7 mouse cellular contexts compared by ENCODE assay signal in genomic region chr12:76196709-76197054, GRCm38 (mm10). TPM values are rescaled to one million over a fixed set of nuclear protein-coding genes. Genes with fewer than 3 reads are reported as not detected.
DNase-seq lines count a peak whose midpoint lies in the region; ATAC-seq lines count a peak whose summit lies in the region.

No protein-coding gene starts in this region.

- ATAC-seq in intestine, embryonic 14.5 days (replicated peaks; ENCODE audit: low FRiP score, low TSS enrichment, low read depth) = peak; percentile 67
- peak; percentile 72 for ATAC-seq in megakaryocyte-erythroid progenitor cell, adult 5-6 weeks (replicated peaks; ENCODE audit: low FRiP score, low TSS enrichment, poor library complexity, severe bottlenecking)

- H3K27me3 ChIP-seq in intestine, embryonic 14.5 days (replicated peaks; ENCODE audit: control insufficient read depth, insufficient read depth, low read length) = no peaks in the 10 kb centered on the region

- H3K4me1 ChIP-seq in intestine, embryonic 14.5 days (replicated peaks; ENCODE audit: control insufficient read depth, insufficient read depth, low read length) = peaks cover 6% of the 10 kb centered on the region; the same call in 1 of the 2 replicates

- H3K9ac ChIP-seq in intestine, embryonic 14.5 days (ENCODE audit: low read length) = peak overlapping the region; percentile 38

- WGBS in intestine, embryonic 14.5 days = 9% methylated on average over 6 of the region's 6 CpGs

- H3K27ac ChIP-seq in intestine, embryonic 14.5 days (ENCODE audit: low read depth) = no peak overlapping the region

- intact Hi-C loops in left cerebral cortex, postnatal 10 days (cut with DNase I) = loop anchor here (5.0 kb wide), 1 partner anchor 409 kb away; no protein-coding TSS in a partner anchor

- no peaks in the 10 kb centered on the region for H3K9me3 ChIP-seq in intestine, embryonic 14.5 days (ENCODE audit: control insufficient read depth, low read length)

- H3K4me2 ChIP-seq in intestine, embryonic 14.5 days (ENCODE audit: low read length) = peak overlapping the region; percentile 93

- DNase-seq in adrenal gland, adult 18-20 months (ENCODE audit: low spot score in 2 of 2) = peak; percentile 62 to 65
- DNase-seq in embryo, embryonic 10.5 days (ENCODE audit: low spot score) = peak; percentile 95
- DNase-seq in gastrocnemius, postnatal 25 days = peak; percentile 48
- peak; percentile 92 for DNase-seq in intestine, embryonic 14.5 days (ENCODE audit: low spot score)
- peak; percentile 55 to 78 for DNase-seq in left cerebral cortex, postnatal 10 days (ENCODE audit: extremely low spot score in 1 of 2, low spot score in 2 of 2)
- DNase-seq in right cerebral cortex, postnatal 25 days = peak; percentile 68

- H3K36me3 ChIP-seq in intestine, embryonic 14.5 days (ENCODE audit: control insufficient read depth, insufficient read depth, low read length) = no peaks in the 10 kb centered on the region

- H3K4me3 ChIP-seq in intestine, embryonic 14.5 days (ENCODE audit: low read depth, low read length) = peak overlapping the region; percentile 36

RNA-seq across cellular contexts. Expression of gene Esr2, which starts 19.6 kb away (rescaled TPM):
- under 1 TPM in 1 of 2 experiments, not detected in 1; 0.20 TPM for total RNA-seq in adrenal gland, adult 18-20 months (2021)
- not detected for total RNA-seq in gastrocnemius, postnatal 25 days (2021)
- polyA plus RNA-seq in intestine, embryonic 14.5 days (2014; fragmentation: Nextera tagmentation; extraction: Ambion mirVana) = not detected in 2 replicates
- under 1 TPM; 0.15 to 0.20 TPM for total RNA-seq in left cerebral cortex, postnatal 10 days (2021)
- not detected in 2 replicates for total RNA-seq in megakaryocyte-erythroid progenitor cell, adult 5-6 weeks (2014; fragmentation: Nextera tagmentation)
- total RNA-seq in megakaryocyte-erythroid progenitor cell, adult 5-6 weeks (2017) = not detected in 2 replicates

RNA-seq across cellular contexts. Expression of gene Tex21, which starts 49.9 kb away (rescaled TPM):
- not detected for total RNA-seq in adrenal gland, adult 18-20 months (2021)
- not detected for total RNA-seq in gastrocnemius, postnatal 25 days (2021)
- polyA plus RNA-seq in intestine, embryonic 14.5 days (2014; fragmentation: Nextera tagmentation; extraction: Ambion mirVana) = not detected in 2 replicates
- not detected for total RNA-seq in left cerebral cortex, postnatal 10 days (2021)
- 2.0 TPM in 1 of 2 replicates, not detected in the other for total RNA-seq in megakaryocyte-erythroid progenitor cell, adult 5-6 weeks (2014; fragmentation: Nextera tagmentation)
- total RNA-seq in megakaryocyte-erythroid progenitor cell, adult 5-6 weeks (2017) = 1.9 and 2.9 TPM in 2 replicates

RNA-seq across cellular contexts. Expression of gene Mthfd1, which starts 58.4 kb away (rescaled TPM):
- 10 to 100 TPM; 30.9 to 47.3 TPM for total RNA-seq in adrenal gland, adult 18-20 months (2021)
- 10 to 100 TPM; 28.0 to 30.2 TPM for total RNA-seq in gastrocnemius, postnatal 25 days (2021)
- polyA plus RNA-seq in intestine, embryonic 14.5 days (2014; fragmentation: Nextera tagmentation; extraction: Ambion mirVana) = 98.8 and 101 TPM in 2 replicates
- total RNA-seq in left cerebral cortex, postnatal 10 days (2021) = 10 to 100 TPM; 34.1 to 36.9 TPM
- 306 and 318 TPM in 2 replicates for total RNA-seq in megakaryocyte-erythroid progenitor cell, adult 5-6 weeks (2014; fragmentation: Nextera tagmentation)
- total RNA-seq in megakaryocyte-erythroid progenitor cell, adult 5-6 weeks (2017) = 467 and 637 TPM in 2 replicates

Comparison
In these comparisons a context has a peak if more than half of its experiments do, and no peak if none do; other contexts are left out.
1. RNA of gene Mthfd1, which starts 58.4 kb away (total RNA-seq): 306 to 637 TPM in megakaryocyte-erythroid progenitor cell, adult 5-6 weeks; 30.9 to 47.3 TPM in adrenal gland, adult 18-20 months, 34.1 to 36.9 TPM in left cerebral cortex, postnatal 10 days and 28.0 to 30.2 TPM in gastrocnemius, postnatal 25 days; every median in the first group is over 4 times any median in the second.
2. Peak in every context shown above with its lines, with median percentiles within 50 percentile points of each other: DNase-seq.